Mouse (Mus musculus): ENCODE measurements around the gene Rad21l. TPM values are rescaled to one million over a fixed set of nuclear protein-coding genes. Genes with fewer than 3 reads are reported as not detected.

The Rad21l gene
- polyA plus RNA-seq, 1 experiment from 2014 or later: not detected

Other genes starting within 250 kb of the Rad21l start
- not detected in 2 replicates for gene 4921509C19Rik, start 192.4 kb downstream of the Rad21l start, polyA plus RNA-seq (2014; fragmentation: Nextera tagmentation; extraction: Ambion mirVana)
- gene Nsfl1c, start 174.4 kb downstream of the Rad21l start, polyA plus RNA-seq (2014; fragmentation: Nextera tagmentation; extraction: Ambion mirVana): 301 and 304 TPM in 2 replicates
- gene Fkbp1a, start 126.0 kb downstream of the Rad21l start, polyA plus RNA-seq (2014; fragmentation: Nextera tagmentation; extraction: Ambion mirVana): 578 and 583 TPM in 2 replicates
- gene Sdcbp2, start 95.9 kb downstream of the Rad21l start, polyA plus RNA-seq (2014; fragmentation: Nextera tagmentation; extraction: Ambion mirVana): 0.59 and 1.0 TPM in 2 replicates
- gene Snph, start 35.9 kb downstream of the Rad21l start, polyA plus RNA-seq (2014; fragmentation: Nextera tagmentation; extraction: Ambion mirVana): 0.72 and 1.1 TPM in 2 replicates
- gene Tmem74b, start 33.5 kb upstream of the Rad21l start, polyA plus RNA-seq (2014; fragmentation: Nextera tagmentation; extraction: Ambion mirVana): 2.4 and 2.7 TPM in 2 replicates
- 45.8 and 46.8 TPM in 2 replicates for gene Psmf1, start 75.7 kb upstream of the Rad21l start, polyA plus RNA-seq (2014; fragmentation: Nextera tagmentation; extraction: Ambion mirVana)
- 0.36 and 0.71 TPM in 2 replicates for gene Rspo4, start 174.4 kb upstream of the Rad21l start, polyA plus RNA-seq (2014; fragmentation: Nextera tagmentation; extraction: Ambion mirVana)
- 0.45 and 0.52 TPM in 2 replicates for gene Angpt4, start 242.7 kb upstream of the Rad21l start, polyA plus RNA-seq (2014; fragmentation: Nextera tagmentation; extraction: Ambion mirVana)